Comparison of ENCODE assay signal across 1 mouse cellular context in the genomic region with DNA sequence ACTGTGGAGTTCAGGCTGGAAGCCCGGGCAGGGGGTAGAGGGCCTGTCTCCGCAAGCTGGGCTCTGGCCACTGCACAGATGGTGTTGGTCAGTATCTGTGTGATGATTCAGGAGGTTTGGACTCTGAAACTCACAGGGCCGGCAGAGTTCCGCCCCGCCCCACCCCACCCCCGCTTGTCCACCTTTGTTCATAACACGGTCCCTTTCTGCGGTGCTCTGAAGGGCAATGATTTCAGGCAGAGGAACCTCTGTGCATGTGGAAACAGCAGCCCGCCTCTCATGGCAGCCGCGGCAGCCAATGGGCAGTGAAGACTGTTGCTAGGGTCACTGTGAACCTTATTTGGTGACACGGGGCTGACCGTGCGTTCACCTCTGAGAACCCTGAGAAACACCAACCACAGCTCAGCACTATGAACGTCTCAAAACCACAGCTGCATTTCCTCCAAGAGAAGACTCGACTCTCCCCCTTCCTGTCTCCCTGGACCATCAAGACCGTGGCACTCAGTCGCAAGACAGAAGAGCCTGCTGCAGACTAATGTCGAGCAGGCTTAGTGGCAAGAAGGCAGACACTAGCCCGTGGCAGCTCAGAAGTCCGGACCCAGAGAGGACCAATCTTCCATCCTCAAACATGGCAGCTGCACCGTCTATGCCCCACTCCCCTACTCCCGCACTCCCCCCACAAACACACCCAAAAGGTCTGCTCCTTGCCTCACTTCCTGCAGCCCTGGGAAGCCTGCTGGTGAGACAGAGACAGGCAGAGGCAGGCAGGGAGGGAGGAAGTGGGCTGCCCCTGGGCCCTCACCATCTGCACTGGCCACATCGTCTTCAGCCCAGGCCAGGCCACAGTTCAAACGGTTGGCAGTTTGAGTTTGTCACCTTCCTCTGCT.
TF ChIP-seq lines count a peak whose summit lies in the region.

No protein-coding gene starts in this region.

TF ChIP-seq in CH12.LX, 34 proteins besides CTCF, POLR2A, EP300 and RAD21 (continued from another document):
- TF ChIP-seq GABPA (IDR thresholded peaks at IDR 0.05; ENCODE audit: insufficient replicate concordance, low read depth, low read length) (no peak), HCFC1 (IDR thresholded peaks at IDR 0.05; ENCODE audit: low read depth, low read length) (peak; percentile 49; the same call in 1 of the 2 replicates), SMC3 (IDR thresholded peaks at IDR 0.05; ENCODE audit: low read depth, low read length) (0 out of 2 replicates have a peak, but pooled peaks have one; percentile 1), PAX5 (IDR thresholded peaks at IDR 0.05; ENCODE audit: low read length) (no peak), MAZ (IDR thresholded peaks at IDR 0.05; ENCODE audit: low read depth, low read length) (peak; percentile 71), JUND (conservative IDR thresholded peaks at IDR 0.05; ENCODE audit: low read depth, low read length) (0 out of 2 replicates have a peak, but pooled peaks have one; percentile 19), TCF12 (IDR thresholded peaks at IDR 0.05; ENCODE audit: low read depth, low read length) (peak; percentile 81), NRF1 (IDR thresholded peaks at IDR 0.05; ENCODE audit: low read depth, low read length) (peak; percentile 43; the same call in 1 of the 2 replicates), TBP (conservative IDR thresholded peaks at IDR 0.05; ENCODE audit: low read depth, low read length) (0 out of 2 replicates have a peak, but pooled peaks have one; percentile 47), ZC3H11A (IDR thresholded peaks at IDR 0.05; ENCODE audit: low read depth, low read length) (no peak), JUN (IDR thresholded peaks at IDR 0.05; ENCODE audit: insufficient read depth, low read depth, low read length) (no peak), IRF4 (IDR thresholded peaks at IDR 0.05; ENCODE audit: low read depth, low read length) (0 out of 2 replicates have a peak, but pooled peaks have one; percentile 23), MEF2A (IDR thresholded peaks at IDR 0.05; ENCODE audit: borderline replicate concordance, low read depth, low read length) (peak; percentile 62; the same call in 1 of the 2 replicates), CHD1 (IDR thresholded peaks at IDR 0.05; ENCODE audit: low read depth, low read length) (peak; percentile 91), ZNF384 (IDR thresholded peaks at IDR 0.05; ENCODE audit: low read depth, low read length) (peak; percentile 40; the same call in 1 of the 2 replicates), USF2 (conservative IDR thresholded peaks at IDR 0.05; ENCODE audit: low read depth, low read length) (no peak), BHLHE40 (IDR thresholded peaks at IDR 0.05; ENCODE audit: low read depth, low read length) (peak; percentile 81), NELFE (IDR thresholded peaks at IDR 0.05; ENCODE audit: low read depth, low read length) (peak; percentile 68; the same call in 1 of the 2 replicates), ZKSCAN1 (IDR thresholded peaks at IDR 0.05; ENCODE audit: borderline replicate concordance, low read depth, low read length) (no peak)
